Mouse (Mus musculus): ENCODE measurements around the gene Masp2. TPM values are rescaled to one million over a fixed set of nuclear protein-coding genes. Genes with fewer than 3 reads are reported as not detected.
A peak's percentile ranks its signal among the peaks of the same experiment; 100 is the strongest.

Masp2 gene
- polyA plus RNA-seq, 1 experiment from 2014 or later = not detected

GRCm38 (mm10) chr4:148588793-148589192, 13.6 kb upstream of the Masp2 start:
- no peak overlapping the region for H3K4me2 ChIP-seq (replicated peaks)
- H3K27me3 ChIP-seq = no peaks in the 10 kb centered on the region
- WGBS = 87% methylated on average over 9 of the region's 9 CpGs
- H3K9me3 ChIP-seq = no peaks in the 10 kb centered on the region
- H3K36me3 ChIP-seq = peaks cover 10% of the 10 kb centered on the region
- peaks cover 18% of the 10 kb centered on the region for H3K4me1 ChIP-seq
- H3K4me3 ChIP-seq = no peak overlapping the region
- no peak for ATAC-seq (ENCODE audit: low FRiP score, low read depth)
- no peak overlapping the region for H3K9ac ChIP-seq (replicated peaks)
- H3K27ac ChIP-seq (replicated peaks) = no peak overlapping the region

- Histone ChIP-seq H3K27me3 (no peaks in the 10 kb centered on the region), H3K4me1 (peaks cover 18% of the 10 kb centered on the region), H3K4me3 (no peak overlapping the region), H3K36me3 (peaks cover 17% of the 10 kb centered on the region), H3K9ac (replicated peaks) (no peak overlapping the region), H3K27ac (replicated peaks) (no peak overlapping the region), H3K4me2 (replicated peaks) (no peak overlapping the region), H3K9me3 (no peaks in the 10 kb centered on the region)
- ATAC-seq (ENCODE audit: low FRiP score, low read depth) = no peak
- 61% methylated on average over 7 of the region's 8 CpGs for WGBS
Measured at GRCm38 (mm10) chr4:148589565-148589964, 12.8 kb upstream of the Masp2 start.

- H3K4me3 ChIP-seq = peak overlapping the region; percentile 82
- 7% methylated on average over 18 of the region's 18 CpGs for WGBS
- ATAC-seq (ENCODE audit: low FRiP score, low read depth) = no peak; the same call in 1 of the 2 replicates
- H3K27me3 ChIP-seq = no peaks in the 10 kb centered on the region
- peak overlapping the region; percentile 71 for H3K4me2 ChIP-seq (replicated peaks)
- H3K36me3 ChIP-seq = peaks cover 28% of the 10 kb centered on the region
- peaks cover 19% of the 10 kb centered on the region for H3K4me1 ChIP-seq
- H3K27ac ChIP-seq (replicated peaks) = peak overlapping the region; percentile 75
- H3K9ac ChIP-seq (replicated peaks) = peak overlapping the region; percentile 48
- H3K9me3 ChIP-seq = no peaks in the 10 kb centered on the region
Measured at GRCm38 (mm10) chr4:148590421-148591170, 11.8 kb upstream of the Masp2 start.

GRCm38 (mm10) chr4:148591171-148591630, 11.2 kb upstream of the Masp2 start, which contains the start of gene Srm:
Srm (plus strand) TSS chr4:148591503.
- Histone ChIP-seq H3K9me3 (no peaks in the 10 kb centered on the region), H3K4me2 (replicated peaks) (peak within 1 kb of the TSS; percentile 71), H3K4me1 (peaks cover 21% of the 10 kb centered on the region), H3K27ac (replicated peaks) (peak within 1 kb of the TSS; percentile 75), H3K9ac (replicated peaks) (peak within 1 kb of the TSS; percentile 73), H3K27me3 (no peaks in the 10 kb centered on the region), H3K4me3 (peak within 1 kb of the TSS; percentile 82), H3K36me3 (peaks cover 34% of the 10 kb centered on the region)
- ATAC-seq (ENCODE audit: low FRiP score, low read depth) = peak; percentile 100
- WGBS = under 1% methylated on average over 40 of the region's 50 CpGs

GRCm38 (mm10) chr4:148591637-148592380, 10.5 kb upstream of the Masp2 start:
- peak; percentile 39; the same call in 1 of the 2 replicates for ATAC-seq (ENCODE audit: low FRiP score, low read depth)
- no peaks in the 10 kb centered on the region for H3K9me3 ChIP-seq
- peak overlapping the region; percentile 71 for H3K4me2 ChIP-seq (replicated peaks)
- H3K4me1 ChIP-seq = peaks cover 21% of the 10 kb centered on the region
- peak overlapping the region; percentile 82 for H3K4me3 ChIP-seq
- peak overlapping the region; percentile 73 for H3K9ac ChIP-seq (replicated peaks)
- H3K27me3 ChIP-seq = no peaks in the 10 kb centered on the region
- H3K36me3 ChIP-seq = peaks cover 40% of the 10 kb centered on the region
- H3K27ac ChIP-seq (replicated peaks) = no peak overlapping the region
- under 1% methylated on average over 53 of the region's 53 CpGs for WGBS

GRCm38 (mm10) chr4:148593996-148594395, 8.4 kb upstream of the Masp2 start:
- Histone ChIP-seq H3K27ac (replicated peaks) (no peak overlapping the region), H3K4me2 (replicated peaks) (no peak overlapping the region), H3K36me3 (peaks cover 58% of the 10 kb centered on the region), H3K9ac (replicated peaks) (no peak overlapping the region), H3K4me1 (peaks cover 21% of the 10 kb centered on the region), H3K27me3 (no peaks in the 10 kb centered on the region), H3K4me3 (no peak overlapping the region), H3K9me3 (no peaks in the 10 kb centered on the region)
- no peak for ATAC-seq (ENCODE audit: low FRiP score, low read depth)
- 94% methylated on average over 11 of the region's 11 CpGs for WGBS

- Histone ChIP-seq H3K9me3 (no peaks in the 10 kb centered on the region), H3K27me3 (no peaks in the 10 kb centered on the region), H3K27ac (replicated peaks) (no peak overlapping the region), H3K4me1 (peaks cover 18% of the 10 kb centered on the region), H3K4me3 (no peak overlapping the region), H3K9ac (replicated peaks) (no peak overlapping the region), H3K4me2 (replicated peaks) (no peak overlapping the region), H3K36me3 (peaks cover 59% of the 10 kb centered on the region)
- no peak for ATAC-seq (ENCODE audit: low FRiP score, low read depth)
- 83% methylated on average over 6 of the region's 6 CpGs for whole genome bisulfite sequencing
Measured at GRCm38 (mm10) chr4:148595916-148596315, 6.4 kb upstream of the Masp2 start.

- Histone ChIP-seq H3K4me3 (no peak overlapping the region), H3K4me1 (peaks cover 18% of the 10 kb centered on the region), H3K9ac (replicated peaks) (no peak overlapping the region), H3K27ac (replicated peaks) (no peak overlapping the region), H3K9me3 (no peaks in the 10 kb centered on the region), H3K36me3 (peaks cover 59% of the 10 kb centered on the region), H3K27me3 (no peaks in the 10 kb centered on the region), H3K4me2 (replicated peaks) (no peak overlapping the region)
- WGBS = 94% methylated on average over 3 of the region's 3 CpGs
- ATAC-seq (ENCODE audit: low FRiP score, low read depth) = no peak
Measured at GRCm38 (mm10) chr4:148596731-148597130, 5.6 kb upstream of the Masp2 start.

- Histone ChIP-seq H3K9me3 (no peaks in the 10 kb centered on the region), H3K4me3 (no peak overlapping the region), H3K9ac (replicated peaks) (no peak overlapping the region), H3K4me1 (peaks cover 3% of the 10 kb centered on the region; the same call in 1 of the 2 replicates), H3K4me2 (replicated peaks) (no peak overlapping the region), H3K27me3 (no peaks in the 10 kb centered on the region), H3K27ac (replicated peaks) (no peak overlapping the region), H3K36me3 (peaks cover 49% of the 10 kb centered on the region)
- 96% methylated on average over 12 of the region's 12 CpGs for WGBS
- ATAC-seq (ENCODE audit: low FRiP score, low read depth) = no peak
Measured at GRCm38 (mm10) chr4:148598826-148599225, 3.5 kb upstream of the Masp2 start.

- ATAC-seq (ENCODE audit: low FRiP score, low read depth) = no peak
- no peaks in the 10 kb centered on the region for H3K27me3 ChIP-seq
- H3K9me3 ChIP-seq = no peaks in the 10 kb centered on the region
- no peak overlapping the region for H3K27ac ChIP-seq (replicated peaks)
- WGBS = 90% methylated on average over 4 of the region's 4 CpGs
- peaks cover 3% of the 10 kb centered on the region; the same call in 1 of the 2 replicates for H3K4me1 ChIP-seq
- H3K4me2 ChIP-seq (replicated peaks) = no peak overlapping the region
- no peak overlapping the region for H3K4me3 ChIP-seq
- peaks cover 34% of the 10 kb centered on the region for H3K36me3 ChIP-seq
- no peak overlapping the region for H3K9ac ChIP-seq (replicated peaks)
Measured at GRCm38 (mm10) chr4:148600316-148600715, 2.0 kb upstream of the Masp2 start.

- H3K4me3 ChIP-seq = no peak overlapping the region
- no peak for ATAC-seq (ENCODE audit: low FRiP score, low read depth)
- 91% methylated on average over 4 of the region's 4 CpGs for WGBS
- no peaks in the 10 kb centered on the region for H3K4me1 ChIP-seq
- H3K9ac ChIP-seq (replicated peaks) = no peak overlapping the region
- no peak overlapping the region for H3K4me2 ChIP-seq (replicated peaks)
- H3K27me3 ChIP-seq = no peaks in the 10 kb centered on the region
- no peaks in the 10 kb centered on the region for H3K9me3 ChIP-seq
- H3K36me3 ChIP-seq = peaks cover 18% of the 10 kb centered on the region
- no peak overlapping the region for H3K27ac ChIP-seq (replicated peaks)
Measured at GRCm38 (mm10) chr4:148601871-148602270, 483 bp upstream of the Masp2 start.

Measured in midbrain, embryonic 12.5 days (tissue).